Mouse (Mus musculus) urinary bladder, postnatal 14 days (tissue): ENCODE results near the gene Ugt1a6a.
A peak's percentile ranks its signal among the peaks of the same experiment; 100 is the strongest.
"Not testable (repeated sequence)": the region's sequence is repeated elsewhere in the genome, so short reads cannot be mapped to it uniquely, and the experiment has no call there.

Experiments used
- DNase-seq: peaks from one replicate; pipeline ENCODE4 v3.0.0; 2021; ENCODE audit warnings: low spot score

Gene Ugt1a6a

DNA sequence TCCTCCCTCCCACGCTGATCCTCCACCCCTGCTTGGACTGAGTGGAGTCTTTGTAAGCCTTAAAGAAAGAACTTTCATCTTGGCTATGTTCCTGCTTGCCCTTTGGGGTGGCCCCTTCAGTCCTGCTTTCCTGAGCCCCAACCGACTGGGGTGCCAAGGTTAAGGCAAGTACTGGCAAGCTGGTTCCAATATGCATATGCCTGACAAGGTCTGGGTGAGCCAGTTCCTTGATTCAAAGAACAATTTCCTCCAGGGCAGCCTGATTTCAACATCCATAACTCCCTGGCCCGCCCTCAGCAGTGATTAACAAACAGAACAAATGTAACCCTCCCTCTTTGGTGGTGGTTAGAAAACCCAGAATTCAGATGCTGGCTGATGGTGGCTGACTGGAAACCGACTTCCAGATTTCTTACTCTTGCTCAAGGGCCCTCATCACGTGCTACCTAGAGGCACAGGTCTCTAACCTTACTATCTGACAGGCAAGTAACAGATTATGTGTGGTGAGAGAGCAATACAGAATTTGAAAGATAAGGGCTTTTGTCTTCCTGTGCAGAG, at the start of gene Ugt1a6a:
Gene Ugt1a6a, plus strand, starts transcription at position 353 of the 555 bp plus-strand sequence.
- DNase-seq, result peak; percentile 73

DNA sequence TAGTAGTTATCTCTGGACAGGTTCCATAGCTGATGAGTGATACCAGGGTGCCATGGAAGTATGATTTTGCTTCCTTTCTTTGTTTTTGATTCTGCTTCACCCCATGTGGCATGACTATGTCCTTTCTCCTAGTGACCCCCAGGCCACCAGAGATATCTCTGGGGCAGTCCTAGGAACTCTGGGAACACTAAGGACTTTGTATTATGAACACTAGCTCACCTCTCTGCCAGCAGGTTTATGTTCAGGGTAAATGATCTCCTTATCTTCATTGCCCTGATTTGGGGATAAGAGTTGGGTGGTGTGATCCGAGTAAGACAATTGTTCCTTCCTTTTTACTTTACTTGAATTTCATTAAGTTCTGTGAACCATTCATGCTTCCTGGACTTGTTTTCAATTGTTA, 48.5 kb upstream of the Ugt1a6a start:
- no peak for DNase-seq

DNA sequence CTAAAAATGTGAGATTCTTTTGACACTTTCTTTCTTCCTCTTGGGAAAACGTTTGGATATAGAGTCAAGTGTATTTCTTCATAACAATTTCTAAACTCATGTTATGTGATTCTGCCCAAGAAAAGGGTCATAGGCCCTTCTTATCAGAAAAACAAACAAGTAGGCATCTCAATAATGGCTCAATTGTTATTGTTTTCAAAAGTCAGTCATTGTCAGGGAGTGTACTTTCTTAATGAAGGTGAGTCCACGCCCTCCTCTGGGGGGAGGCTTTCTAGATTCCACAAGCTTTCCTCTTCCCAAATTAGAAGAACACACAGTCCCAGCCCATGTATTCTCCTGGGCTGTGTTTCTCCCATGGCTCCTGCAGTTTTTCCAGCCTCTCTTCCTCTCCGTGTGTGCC, 47.1 kb upstream of the Ugt1a6a start, which contains the start of gene Ugt1a8:
Gene Ugt1a8, plus strand, starts transcription at position 301 of the 400 bp plus-strand sequence.
- no peak for DNase-seq

DNA sequence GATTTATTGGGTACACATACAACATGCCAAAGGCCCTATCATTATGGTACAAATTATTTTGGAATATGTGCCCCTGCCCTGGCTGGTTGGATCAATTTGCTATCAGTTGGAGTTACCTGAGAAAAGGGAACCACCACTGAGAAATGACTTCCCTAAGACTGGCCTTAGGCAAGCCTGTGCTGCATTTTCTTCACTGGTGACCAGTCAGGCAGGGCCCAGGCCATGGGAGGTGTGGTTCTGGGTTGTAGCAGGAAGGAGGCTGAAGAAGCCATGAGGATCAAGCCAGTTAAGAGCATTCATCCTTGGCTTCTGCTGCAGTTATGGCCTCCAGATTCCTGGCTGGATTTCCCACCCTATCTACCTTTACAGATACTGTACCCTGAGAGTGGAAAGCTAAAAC, 42.3 kb upstream of the Ugt1a6a start:
- no peak for DNase-seq

DNA sequence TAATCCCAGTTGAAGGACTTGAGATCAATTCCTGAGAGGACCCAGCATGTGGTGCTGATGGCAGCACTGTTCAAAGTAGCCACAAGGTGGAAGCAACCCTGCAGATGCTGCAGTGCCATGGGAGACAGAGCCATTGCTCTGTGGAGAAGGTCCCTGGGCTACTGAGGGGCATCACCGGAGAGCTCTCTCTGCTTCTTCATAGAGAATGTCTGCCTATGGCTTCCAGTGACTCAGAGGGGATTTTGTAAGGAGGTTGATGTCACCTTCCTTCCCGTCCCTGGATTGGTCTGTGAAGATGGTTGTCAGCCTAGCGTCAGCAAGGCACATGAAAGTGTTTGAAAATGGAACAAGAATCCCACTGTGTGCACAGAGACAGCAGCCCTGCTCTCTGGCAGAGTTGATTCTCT, 40.3 kb upstream of the Ugt1a6a start:
- DNase-seq, result not testable (repeated sequence)

DNA sequence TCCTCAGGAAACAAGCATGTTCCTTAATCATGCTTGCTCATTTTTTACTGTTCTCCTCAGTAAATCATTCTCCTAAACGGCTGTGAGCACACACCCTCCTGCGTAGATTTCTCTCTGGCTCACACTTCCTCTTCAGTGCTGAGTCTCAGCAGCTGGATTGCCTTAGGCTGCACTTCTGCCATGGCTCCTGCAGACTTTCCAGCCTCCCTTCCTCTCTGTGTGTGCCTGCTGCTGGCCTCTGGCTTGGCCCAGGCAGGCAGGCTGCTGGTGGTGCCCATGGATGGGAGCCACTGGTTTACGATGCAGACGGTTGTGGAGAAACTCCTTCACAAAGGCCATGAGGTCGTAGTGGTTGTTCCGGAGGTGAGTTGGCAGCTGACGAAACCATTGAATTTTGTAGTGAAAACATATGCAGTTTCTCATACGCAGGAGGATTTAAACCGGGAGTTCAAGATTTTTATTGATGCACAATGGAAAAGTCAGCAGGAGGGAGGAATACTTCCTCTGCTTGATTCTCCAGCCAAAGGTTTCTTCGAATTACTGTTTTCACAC, 39.6 kb upstream of the Ugt1a6a start, which contains the start of gene Ugt1a7c:
Gene Ugt1a7c, plus strand, starts transcription at position 122 of the 552 bp plus-strand sequence.
- DNase-seq, result peak; percentile 57

DNA sequence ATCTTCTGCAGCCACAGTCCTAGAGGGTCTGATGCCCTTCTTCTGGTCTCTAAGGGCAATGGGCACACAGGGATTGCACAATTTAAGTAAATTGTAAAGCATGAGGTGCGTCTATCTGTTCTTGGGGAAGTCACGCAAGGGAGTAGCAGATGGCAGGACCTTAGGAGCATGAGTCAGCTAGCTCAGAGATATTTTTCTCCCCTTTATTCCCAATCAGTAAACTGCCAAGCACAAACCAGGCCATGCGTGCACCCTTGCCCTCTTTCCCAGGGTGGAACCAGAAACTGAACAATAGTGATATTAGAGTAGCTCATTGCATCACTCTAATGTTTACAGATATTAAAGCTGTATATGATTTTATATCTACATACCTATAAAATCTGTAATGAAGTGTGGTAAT, 36.1 kb upstream of the Ugt1a6a start:
- peak; percentile 35 for DNase-seq

DNA sequence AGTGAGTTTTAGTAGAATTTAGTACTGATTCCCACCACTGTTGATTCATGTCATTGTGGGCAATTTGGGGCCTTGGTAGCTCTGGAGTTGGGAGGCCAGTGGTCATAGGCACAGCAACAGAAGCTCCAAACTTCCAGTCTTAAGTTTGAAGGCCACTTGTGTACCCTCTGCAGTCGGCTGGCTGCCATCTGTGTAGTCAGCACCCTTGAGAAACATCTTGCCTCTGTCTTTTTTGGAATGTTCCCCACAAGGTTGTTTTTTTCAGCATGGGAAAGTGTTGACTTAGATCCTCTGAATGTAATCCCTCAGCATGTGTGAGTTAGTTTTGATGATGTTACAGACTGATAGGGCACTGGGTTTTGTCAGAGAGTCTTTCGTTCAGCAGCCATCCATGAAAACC, 34.9 kb upstream of the Ugt1a6a start:
- DNase-seq, result not testable (repeated sequence)

DNA sequence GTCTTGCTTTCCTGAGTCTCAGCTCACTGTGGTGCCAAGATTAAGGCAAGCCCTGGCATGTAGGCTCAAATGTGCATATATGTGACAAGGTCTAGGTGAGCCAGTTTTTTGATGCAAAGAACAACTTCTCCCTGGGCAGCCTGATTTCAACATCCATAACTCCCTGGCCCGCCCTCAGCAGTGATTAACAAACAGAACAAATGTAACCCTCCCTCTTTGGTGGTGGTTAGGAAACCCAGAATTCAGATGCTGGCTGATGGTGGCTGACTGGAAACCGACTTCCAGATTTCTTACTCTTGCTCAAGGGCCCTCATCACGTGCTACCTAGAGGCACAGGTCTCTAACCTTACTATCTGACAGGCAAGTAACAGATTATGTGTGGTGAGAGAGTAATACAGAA, 31.6 kb upstream of the Ugt1a6a start, which contains the start of gene Ugt1a6b:
Gene Ugt1a6b, plus strand, starts transcription at position 234 of the 400 bp plus-strand sequence.
- peak; percentile 56 for DNase-seq

DNA sequence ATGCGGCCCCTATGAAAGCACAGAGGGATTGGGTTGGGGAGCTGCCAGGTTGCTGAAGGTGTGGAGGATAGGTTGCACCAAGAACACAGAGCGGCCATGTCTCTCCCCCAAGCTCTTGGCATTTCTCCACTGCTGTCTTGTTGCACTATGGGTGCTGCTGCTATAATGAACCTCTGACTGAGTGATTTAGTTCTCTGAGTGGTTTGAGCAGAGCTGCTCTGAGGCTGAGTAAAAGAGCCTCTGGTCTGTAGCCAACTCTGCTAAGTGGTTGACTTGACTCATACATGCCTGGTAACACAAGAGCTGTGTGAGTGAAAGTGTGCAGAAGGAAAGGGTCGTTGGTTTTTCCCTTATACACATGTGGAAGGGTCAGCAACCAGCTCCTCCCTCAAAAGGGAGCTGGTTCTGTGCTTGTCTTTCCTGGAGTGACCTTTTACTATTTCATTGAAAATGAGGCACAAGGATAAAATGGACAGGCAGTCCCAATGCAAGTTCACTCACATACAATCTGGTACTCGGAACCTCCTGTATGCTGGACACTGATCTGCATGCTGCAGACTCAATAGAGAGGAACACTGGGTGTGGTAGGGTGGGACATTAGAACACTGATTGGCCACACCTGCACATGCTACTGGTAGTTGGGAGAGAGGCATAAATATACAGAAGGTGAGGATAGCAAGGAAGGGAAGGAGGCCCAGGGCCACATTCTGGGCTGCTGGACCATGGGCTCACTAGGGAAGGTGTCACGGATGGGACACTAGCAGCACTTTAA, 30.7 kb upstream of the Ugt1a6a start:
- not testable (repeated sequence) for DNase-seq

DNA sequence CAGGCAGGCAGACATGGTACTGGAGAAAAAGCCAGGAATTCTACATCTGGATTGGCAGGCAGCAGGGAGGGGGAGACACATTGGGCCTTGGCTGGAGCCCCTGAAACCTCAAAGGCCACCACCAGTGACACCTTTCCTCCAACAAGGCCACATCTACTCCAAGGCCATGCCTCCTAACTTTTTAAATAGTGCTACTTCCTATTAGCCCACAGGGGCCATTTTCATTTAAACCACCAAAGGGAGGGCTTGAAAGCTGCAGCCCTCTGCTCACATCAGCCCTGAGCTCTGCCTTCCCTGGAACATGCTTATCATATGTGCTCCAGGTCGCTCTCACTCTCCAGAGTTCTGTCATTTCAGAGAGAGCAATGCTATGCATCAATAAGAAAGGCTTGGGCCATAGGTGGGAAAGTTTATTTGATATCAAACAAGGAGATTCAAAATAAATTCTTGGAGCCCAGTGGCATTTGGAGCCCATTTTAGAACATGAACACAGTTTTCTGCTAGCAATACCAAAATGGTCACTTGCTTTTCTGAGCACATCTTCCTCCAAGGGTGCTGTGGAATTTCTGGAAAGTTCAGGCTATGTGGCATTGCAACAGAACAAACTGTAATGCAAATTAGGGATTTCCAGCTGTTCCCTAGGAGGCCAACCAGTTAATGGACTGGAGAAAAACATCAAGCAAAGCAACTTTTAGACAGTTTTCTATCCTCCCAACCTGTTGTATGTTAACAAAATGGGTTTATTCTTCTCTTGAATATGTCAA, 29.8 kb upstream of the Ugt1a6a start:
- DNase-seq, result no peak

DNA sequence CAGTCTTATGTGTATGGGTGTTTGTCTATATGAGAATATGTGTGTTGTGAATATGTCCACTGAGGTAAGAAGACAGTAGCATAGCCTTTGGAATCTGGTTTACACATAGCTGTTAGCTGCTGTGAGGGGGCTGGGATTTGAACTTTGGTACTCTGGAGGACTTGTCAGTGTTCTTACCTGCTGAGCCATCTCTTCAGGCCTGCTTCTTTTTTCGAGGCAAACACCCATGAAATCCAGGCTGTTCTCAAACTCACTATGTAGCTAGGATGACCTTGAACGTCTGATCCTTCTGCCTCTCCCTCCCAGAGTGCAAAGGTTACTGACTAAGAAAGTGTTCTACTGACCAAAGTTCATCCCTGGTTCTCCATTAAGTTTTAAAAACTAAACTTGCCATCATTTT, 29.0 kb upstream of the Ugt1a6a start:
- no peak for DNase-seq

DNA sequence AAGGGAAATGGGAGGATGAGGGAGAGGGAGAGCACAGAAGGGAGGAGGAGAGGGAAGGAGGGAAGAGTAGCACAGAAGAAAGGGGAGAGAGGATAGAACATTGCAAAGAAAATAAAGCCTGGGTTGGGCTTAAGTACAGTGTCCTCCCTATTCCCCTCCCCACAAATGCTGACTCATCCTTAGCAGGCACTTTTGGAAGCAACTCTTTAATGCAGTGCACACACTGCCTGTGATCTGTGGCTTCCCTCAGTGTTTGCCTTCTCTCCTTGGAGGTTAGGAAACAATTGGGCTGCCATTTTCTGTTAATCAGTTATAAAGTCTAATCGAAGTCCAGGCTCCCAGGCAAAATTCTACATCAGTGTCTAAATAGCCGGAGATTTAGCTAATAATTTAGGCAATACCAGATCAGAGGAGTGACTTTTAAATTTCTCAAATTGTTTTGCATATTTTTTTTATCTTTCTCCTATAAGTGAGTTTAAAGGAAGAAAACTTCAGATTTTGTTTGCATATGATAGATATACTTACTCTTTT, 25.5 kb upstream of the Ugt1a6a start:
- not testable (repeated sequence) for DNase-seq

DNA sequence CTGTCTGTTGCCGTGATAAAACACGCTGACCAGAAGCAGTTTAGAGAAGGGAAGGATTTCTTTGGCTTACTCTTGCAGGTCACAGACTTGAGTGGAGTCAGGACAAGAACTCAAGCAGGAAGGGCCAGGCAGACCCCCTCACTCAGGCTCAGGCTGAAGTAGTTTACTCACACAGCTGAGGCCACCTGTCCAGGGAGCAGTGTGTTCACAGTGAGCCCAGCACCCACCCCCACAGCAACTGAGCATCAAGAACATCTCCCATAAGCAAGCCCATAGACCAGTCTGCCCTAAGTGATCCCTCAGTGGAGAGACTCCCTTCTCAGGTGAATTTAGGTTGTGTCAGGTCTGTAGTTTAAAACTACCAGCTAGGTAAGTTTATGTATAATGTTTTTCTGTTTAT, 25.0 kb upstream of the Ugt1a6a start:
- not testable (repeated sequence) for DNase-seq

DNA sequence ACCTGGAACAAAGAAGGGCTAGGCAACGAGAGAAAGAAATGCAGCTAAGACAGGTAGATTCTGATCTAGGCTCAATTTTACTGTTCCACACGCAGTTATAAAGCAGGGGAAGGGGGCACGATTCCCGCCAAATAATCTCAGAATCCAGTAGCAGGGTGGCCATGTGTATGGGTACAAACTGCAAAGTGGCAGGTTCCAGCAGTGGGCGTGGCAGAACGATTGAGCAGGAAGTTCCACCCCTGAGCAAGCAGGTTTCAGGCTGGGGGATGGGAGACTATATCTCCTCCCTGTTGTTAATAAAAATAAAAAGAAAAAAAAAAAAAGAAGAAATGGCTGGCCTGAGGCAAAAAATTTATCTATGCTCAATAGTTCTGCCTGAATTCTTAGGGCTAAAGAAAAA, 21.8 kb upstream of the Ugt1a6a start:
- not testable (repeated sequence) for DNase-seq

DNA sequence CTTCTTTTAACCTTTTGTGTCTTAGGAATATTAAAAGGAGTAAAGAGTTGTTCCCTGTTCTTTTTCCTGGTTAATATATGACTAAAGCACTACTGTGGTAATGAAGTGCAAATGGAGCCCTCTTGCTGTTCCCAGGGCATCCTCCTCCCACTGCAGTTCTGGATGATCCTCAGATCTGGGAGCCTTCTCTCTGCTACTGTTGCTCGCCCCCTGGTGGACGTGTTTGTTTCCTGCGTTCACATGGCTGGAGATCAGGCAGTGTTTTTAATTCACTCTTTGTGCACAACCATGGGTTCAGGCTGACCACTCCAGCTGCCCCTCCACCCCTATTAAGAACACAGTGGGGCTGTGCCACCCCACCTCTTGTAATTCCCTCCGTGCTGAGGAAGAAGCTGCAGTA, 14.1 kb upstream of the Ugt1a6a start:
- not testable (repeated sequence) for DNase-seq

DNA sequence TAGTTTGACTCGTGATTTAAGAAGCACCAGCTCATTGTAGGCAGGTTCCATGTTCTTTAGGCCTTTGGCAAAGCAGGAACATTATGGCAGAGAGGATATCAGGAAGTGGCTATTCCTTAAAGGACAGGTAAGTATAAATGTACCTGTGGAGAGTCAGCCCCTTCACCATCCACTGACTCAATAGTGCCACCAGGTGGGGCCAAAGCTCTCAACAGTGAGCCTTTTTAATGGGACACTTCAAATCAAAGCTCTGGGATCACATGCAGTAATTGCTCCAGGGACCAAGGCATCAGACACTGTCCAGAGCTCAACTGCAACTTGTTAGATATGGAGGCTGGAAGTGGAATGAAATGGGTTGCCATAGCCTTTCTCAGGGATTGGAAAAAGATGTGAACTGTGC, 13.1 kb upstream of the Ugt1a6a start:
- DNase-seq, result peak; percentile 51

DNA sequence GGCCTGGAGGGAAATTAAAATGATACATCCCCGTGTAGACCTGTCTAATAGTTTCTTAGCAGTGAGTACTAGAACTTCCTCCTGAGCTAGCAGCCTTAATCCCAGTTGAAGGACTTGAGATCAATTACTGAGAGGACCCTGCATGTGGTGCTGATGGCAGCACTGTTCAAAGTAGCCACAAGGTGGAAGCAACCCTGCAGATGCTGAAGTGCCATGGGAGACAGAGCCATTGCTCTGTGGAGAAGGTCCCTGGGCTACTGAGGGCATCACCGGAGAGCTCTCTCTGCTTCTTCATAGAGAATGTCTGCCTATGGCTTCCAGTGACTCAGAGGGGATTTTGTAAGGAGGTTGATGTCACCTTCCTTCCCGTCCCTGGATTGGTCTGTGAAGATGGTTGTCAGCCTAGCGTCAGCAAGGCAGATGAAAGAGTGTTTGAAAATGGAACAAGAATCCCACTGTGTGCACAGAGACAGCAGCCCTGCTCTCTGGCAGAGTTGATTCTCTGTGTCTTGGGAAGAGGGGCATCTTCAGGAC, 8.7 kb upstream of the Ugt1a6a start:
- not testable (repeated sequence) for DNase-seq

DNA sequence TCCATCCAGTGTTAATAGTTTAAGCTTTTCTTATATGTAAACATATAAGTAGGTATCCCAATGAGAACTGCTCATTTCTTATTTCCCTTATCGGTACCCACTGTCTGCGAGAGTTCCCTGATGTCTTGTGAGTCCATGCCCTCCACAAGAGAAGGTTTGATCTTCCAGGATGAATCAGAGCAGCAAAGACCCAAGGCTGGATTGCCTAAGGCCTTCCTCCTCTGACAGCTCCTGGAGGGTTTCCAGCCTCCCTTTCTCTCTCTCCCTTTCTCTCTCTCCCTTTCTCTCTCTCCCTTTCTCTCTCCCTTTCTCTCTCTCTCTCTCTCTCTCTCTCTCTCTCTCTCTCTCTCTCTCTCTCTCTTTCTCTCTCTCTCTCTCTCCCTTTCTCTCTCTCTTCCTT, 5.5 kb upstream of the Ugt1a6a start:
- DNase-seq, result peak; percentile 28

DNA sequence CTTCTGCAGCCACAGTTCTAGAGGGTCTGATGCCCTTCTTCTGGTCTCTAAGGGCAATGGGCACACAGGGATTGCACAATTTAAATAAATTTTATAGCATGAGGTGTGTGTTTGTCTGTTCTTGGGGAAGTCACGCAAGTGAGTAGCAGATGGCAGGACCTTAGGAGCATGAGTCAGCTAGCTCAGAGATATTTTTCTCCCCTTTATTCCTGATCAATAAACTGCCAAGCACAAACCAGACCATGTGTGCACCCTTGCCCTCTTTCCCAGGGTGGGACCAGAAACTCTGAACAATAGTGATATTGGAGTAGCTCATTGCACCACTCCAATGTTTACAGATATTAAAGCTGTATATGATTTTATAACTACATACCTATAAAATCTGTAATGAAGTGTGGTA, 4.4 kb upstream of the Ugt1a6a start:
- not testable (repeated sequence) for DNase-seq

DNA sequence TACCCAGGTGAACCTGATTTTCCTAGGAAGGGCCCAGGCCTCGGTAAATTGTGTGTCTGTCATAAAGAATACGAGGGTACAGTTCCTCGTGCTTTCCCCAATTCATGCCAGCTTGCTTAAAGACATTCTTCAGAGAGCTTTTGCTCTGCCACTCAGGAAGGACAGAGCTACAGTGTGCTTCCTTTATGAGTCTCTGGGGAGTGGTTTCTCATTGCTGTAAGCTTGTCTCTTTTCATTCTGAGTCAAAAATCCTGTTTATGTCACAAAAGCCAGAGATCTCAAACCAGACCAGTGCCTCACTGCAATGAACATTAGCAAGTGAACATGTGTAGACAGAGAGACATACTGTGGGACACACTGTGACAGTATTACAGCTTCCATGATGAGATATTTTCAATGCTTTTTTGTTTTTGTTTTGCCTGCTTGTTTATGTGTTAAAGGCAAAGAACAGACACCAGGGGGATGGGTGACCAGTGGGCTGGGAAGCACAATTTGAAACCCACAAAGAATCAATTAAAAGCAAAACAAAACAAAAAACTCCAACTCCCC, 627 bp upstream of the Ugt1a6a start:
- DNase-seq, result no peak
